In the genomic region with DNA sequence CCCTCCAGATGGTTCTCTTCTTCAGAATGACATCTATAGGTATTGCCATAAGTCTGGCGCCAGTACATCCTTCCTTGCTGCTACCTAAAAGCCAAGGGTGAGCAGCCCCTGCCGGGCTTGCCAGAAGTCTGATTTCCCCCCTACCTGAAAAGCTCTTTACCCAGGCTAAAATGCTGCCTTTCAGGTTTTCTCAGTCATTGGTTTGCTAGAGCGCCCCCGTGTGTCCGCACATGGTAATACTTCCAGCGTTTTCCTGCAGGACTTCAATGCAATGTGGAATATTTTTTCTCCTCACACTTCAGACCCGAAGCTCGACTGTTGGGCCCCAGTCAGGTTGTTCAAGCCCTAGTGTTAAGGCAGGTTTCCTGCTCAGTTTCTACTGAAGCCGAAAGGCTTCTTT, we compare ENCODE assay signal across 9 mouse cellular contexts. TPM values are rescaled to one million over a fixed set of nuclear protein-coding genes. Genes with fewer than 3 reads are reported as not detected.
DNase-seq lines count a peak whose midpoint lies in the region; ATAC-seq and TF ChIP-seq lines count a peak whose summit lies in the region.
"Had no signal": no experiment of that assay in that cellular context is flagged by ENCODE, and none has a peak within 500 bp of the region (broad histone marks: within the 10 kb centered on the region; RNA-seq: fewer than 3 reads in every experiment).

No protein-coding gene starts in this region.

- peak; percentile 11 to 56 for DNase-seq in heart, adult 2 months
- no peak for DNase-seq in heart, postnatal 25 days (ENCODE audit: low spot score)
- peak; percentile 48 to 61 for DNase-seq in CD8-positive naive resting alpha-beta T cell, adult 2 months (ENCODE audit: low read depth in 2 of 2, low spot score in 2 of 2)
- DNase-seq in c-Kit-negative CD71-positive TER-119-positive erythroid progenitor cells, embryonic 14.5 days (ENCODE audit: low read depth, low spot score) = peak; percentile 16
- DNase-seq in frontal cortex, postnatal 36 days (ENCODE audit: low spot score in 2 of 2) = peak; percentile 67 to 74
- peak; percentile 55 to 71 for DNase-seq in left cerebral cortex, postnatal 14 days (ENCODE audit: low spot score in 2 of 2)
- DNase-seq in neural tube, embryonic 11.5 days (ENCODE audit: low spot score) = peak; percentile 72
- peak; percentile 30 to 45 for DNase-seq in thymus, postnatal 36 days

- TF ChIP-seq CTCF in heart, adult 2 months (IDR thresholded peaks at IDR 0.05) = peak; percentile 80

- no peaks in the 10 kb centered on the region for H3K36me3 ChIP-seq in heart, adult 2 months (ENCODE audit: control insufficient read depth, insufficient read depth, low read length)
- H3K36me3 ChIP-seq in neural tube, embryonic 11.5 days (ENCODE audit: control insufficient read depth, insufficient read depth, low read length) = no peaks in the 10 kb centered on the region
- H3K36me3 ChIP-seq: hindbrain, embryonic 15.5 days had no signal

- no peaks in the 10 kb centered on the region for H3K9me3 ChIP-seq in neural tube, embryonic 11.5 days (ENCODE audit: control insufficient read depth, low read length)
- H3K9me3 ChIP-seq: hindbrain, embryonic 15.5 days had no signal

- no peaks in the 10 kb centered on the region for H3K27me3 ChIP-seq in heart, adult 2 months (ENCODE audit: control insufficient read depth, insufficient read depth, low read length)
- peaks cover 3% of the 10 kb centered on the region; the same call in 1 of the 2 replicates for H3K27me3 ChIP-seq in neural tube, embryonic 11.5 days (ENCODE audit: control insufficient read depth, insufficient read depth, low read length)

- no peaks in the 10 kb centered on the region for H3K79me2 ChIP-seq in heart, adult 2 months (replicated peaks; ENCODE audit: control insufficient read depth, insufficient read depth, low read length)

- no peak for ATAC-seq in neural tube, embryonic 11.5 days (ENCODE audit: insufficient read depth, low FRiP score, low TSS enrichment)

- 18% methylated on average over 9 of the region's 9 CpGs for WGBS in heart, adult 2 months
- 24% methylated on average over 9 of the region's 9 CpGs for WGBS in neural tube, embryonic 11.5 days

- TF ChIP-seq EP300 in heart, adult 2 months (IDR thresholded peaks at IDR 0.05; ENCODE audit: insufficient read depth, low read depth, low read length) = no peak

- no peaks in the 10 kb centered on the region for H3K4me1 ChIP-seq in heart, adult 2 months (ENCODE audit: control insufficient read depth, insufficient read depth, low read length)
- no peaks in the 10 kb centered on the region for H3K4me1 ChIP-seq in neural tube, embryonic 11.5 days (ENCODE audit: control insufficient read depth, insufficient read depth, low read length)
- H3K4me1 ChIP-seq: hindbrain, embryonic 15.5 days had no signal

- no peak for TF ChIP-seq POLR2A in heart, adult 2 months (IDR thresholded peaks at IDR 0.05; ENCODE audit: insufficient read depth, low read depth, low read length)

- no peak overlapping the region for H3K27ac ChIP-seq in heart, adult 2 months
- no peak overlapping the region for H3K27ac ChIP-seq in neural tube, embryonic 11.5 days (ENCODE audit: low read depth, low read length)
- H3K27ac ChIP-seq: hindbrain, embryonic 15.5 days had no signal

- intact Hi-C loops in heart, adult 2 months (cut with DNase I) = no loop called here
- intact Hi-C loops in heart, postnatal 25 days (cut with DNase I) = no loop called here
- intact Hi-C loops in left cerebral cortex, postnatal 14 days (cut with DNase I) = no loop called here

- H3K9ac ChIP-seq in heart, adult 2 months (ENCODE audit: low read depth, low read length) = no peak overlapping the region
- H3K9ac ChIP-seq in neural tube, embryonic 11.5 days (ENCODE audit: low read length) = no peak overlapping the region
- H3K9ac ChIP-seq: hindbrain, embryonic 15.5 days had no signal

- H3K4me2 ChIP-seq in neural tube, embryonic 11.5 days (ENCODE audit: low read depth) = no peak overlapping the region
- H3K4me2 ChIP-seq: hindbrain, embryonic 15.5 days had no signal

- H3K4me3 ChIP-seq in heart, adult 2 months = no peak overlapping the region
- H3K4me3 ChIP-seq in neural tube, embryonic 11.5 days (ENCODE audit: low read depth, low read length) = no peak overlapping the region
- H3K4me3 ChIP-seq: hindbrain, embryonic 15.5 days had no signal

RNA-seq across cellular contexts. Expression of a gene that starts 5.9 kb away (rescaled TPM):
- not detected for total RNA-seq in heart, adult 2 months (2021)
- not detected in 2 replicates for polyA plus RNA-seq in heart, adult 2 months (2012; rRNA removed)
- not detected for total RNA-seq in heart, postnatal 25 days (2021)
- total RNA-seq in left cerebral cortex, postnatal 14 days (2021) = not detected
- polyA plus RNA-seq in neural tube, embryonic 11.5 days (2014; fragmentation: Nextera tagmentation; extraction: Ambion mirVana) = not detected in 2 replicates
- polyA plus RNA-seq: hindbrain, embryonic 15.5 days had no signal

RNA-seq across cellular contexts. Expression of a gene that starts 42.5 kb away (rescaled TPM):
- 100 to 1,000 TPM; 289 to 325 TPM for total RNA-seq in heart, adult 2 months (2021)
- 57.3 and 86.8 TPM in 2 replicates for polyA plus RNA-seq in heart, adult 2 months (2012; rRNA removed)
- total RNA-seq in heart, postnatal 25 days (2021) = 100 to 1,000 TPM; 313 to 327 TPM
- 100 to 1,000 TPM; 292 to 301 TPM for total RNA-seq in left cerebral cortex, postnatal 14 days (2021)
- 444 and 447 TPM in 2 replicates for polyA plus RNA-seq in neural tube, embryonic 11.5 days (2014; fragmentation: Nextera tagmentation; extraction: Ambion mirVana)

RNA-seq across cellular contexts. Expression of a gene that starts 51.1 kb away (rescaled TPM):
- total RNA-seq in heart, adult 2 months (2021) = 1 to 10 TPM; 5.5 to 6.9 TPM
- 3.8 and 4.0 TPM in 2 replicates for polyA plus RNA-seq in heart, adult 2 months (2012; rRNA removed)
- total RNA-seq in heart, postnatal 25 days (2021) = 1 to 10 TPM; 4.6 to 5.4 TPM
- total RNA-seq in left cerebral cortex, postnatal 14 days (2021) = 10 to 100 TPM; 72.5 to 75.0 TPM
- 59.3 and 65.5 TPM in 2 replicates for polyA plus RNA-seq in neural tube, embryonic 11.5 days (2014; fragmentation: Nextera tagmentation; extraction: Ambion mirVana)

Comparison
In these comparisons a context has a peak if more than half of its experiments do, and no peak if none do; other contexts are left out.
1. RNA of a gene that starts 51.1 kb away (total RNA-seq): 72.5 to 75.0 TPM in left cerebral cortex, postnatal 14 days; 5.5 to 6.9 TPM in heart, adult 2 months and 4.6 to 5.4 TPM in heart, postnatal 25 days; every median in the first group is over 4 times any median in the second.